Mouse (Mus musculus) limb, embryonic 10.5 days (tissue): ENCODE data around the gene Yod1. TPM values are rescaled to one million over a fixed set of nuclear protein-coding genes. Genes with fewer than 3 reads are reported as not detected.
A peak's percentile ranks its signal among the peaks of the same experiment; 100 is the strongest.

Source experiments
- DNase-seq: peaks from one replicate; pipeline ENCODE4 v3.0.0-alpha.2; 2017; ENCODE audit warnings: low spot score
- H3K27ac ChIP-seq: fragments of 300-500 bp; sonication (generic); 2 replicates; pipeline ENCODE4 v1.5.1; 2016; ENCODE audit warnings: mild to moderate bottlenecking
- H3K27me3 ChIP-seq: fragments of 300-500 bp; sonication (generic); 2 replicates; pipeline ENCODE4 v1.6.1; 2016; ENCODE audit warnings: low read depth, mild to moderate bottlenecking; ENCODE audit not compliant: poor library complexity, severe bottlenecking
- H3K36me3 ChIP-seq: fragments of 300-500 bp; sonication (generic); 2 replicates; pipeline ENCODE4 v1.6.1; 2016; ENCODE audit warnings: mild to moderate bottlenecking, moderate library complexity
- H3K4me1 ChIP-seq: fragments of 300-500 bp; sonication (generic); 2 replicates; pipeline ENCODE4 v1.6.1; 2016
- H3K4me3 ChIP-seq: fragments of 300-500 bp; sonication (generic); 2 replicates; pipeline ENCODE4 v1.5.1; 2016; ENCODE audit warnings: mild to moderate bottlenecking, moderate library complexity
- H3K9me3 ChIP-seq: fragments of 300-500 bp; sonication (generic); replicated peaks from 2 replicates; pipeline ENCODE4 v1.6.1; 2016; ENCODE audit warnings: mild to moderate bottlenecking
- WGBS: fragments of 180-500 bp; shearing (Covaris S2); methylation state at CpG from one replicate; pipeline ENCODE4 v1.1.7; 2016; 5-methylcytosine and 5-hydroxymethylcytosine counted together
- polyA plus RNA-seq: library from polyadenylated mRNA; unstranded; fragments of >200 nt; fragmentation: Nextera tagmentation; extraction: Ambion mirVana; gene quantifications from 2 replicates; pipeline ENCODE4 v1.2.1, GENCODE M21; 2016

The Yod1 gene
- polyA plus RNA-seq, result 6.0 and 8.2 TPM in 2 replicates

GRCm38 (mm10) chr1:130717291-130717871, at the start of gene Yod1:
Gene Yod1, plus strand, starts transcription at chr1:130717327.
- no peaks in the 10 kb centered on the region for H3K9me3 ChIP-seq
- DNase-seq, result peak; percentile 94
- H3K27ac ChIP-seq, result peak within 1 kb of the TSS; percentile 91
- H3K4me3 ChIP-seq, result peak within 1 kb of the TSS; percentile 74
- under 1% methylated on average over 52 of the region's 54 CpGs for WGBS
- peaks cover 21% of the 10 kb centered on the region for H3K27me3 ChIP-seq
- peaks cover 11% of the 10 kb centered on the region for H3K36me3 ChIP-seq
- peaks cover 22% of the 10 kb centered on the region for H3K4me1 ChIP-seq

DNA sequence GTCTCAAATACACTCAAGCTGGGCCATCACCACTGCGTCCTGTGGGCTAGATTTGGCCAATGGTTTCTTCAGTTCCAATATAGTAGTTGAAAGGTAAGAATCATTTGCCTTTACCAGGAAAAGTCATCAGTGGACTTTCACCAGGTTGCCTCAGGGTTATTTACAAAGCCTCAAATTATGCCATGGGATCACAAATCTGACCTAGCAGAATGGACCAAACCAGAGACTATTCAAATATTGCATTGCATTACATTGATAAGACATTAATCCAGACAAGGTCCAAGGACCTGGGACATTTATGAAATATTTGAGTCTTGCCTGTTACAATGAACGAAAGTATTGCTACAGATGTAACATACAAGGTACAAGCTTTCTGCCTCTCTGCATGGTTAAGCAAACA, 38.6 kb upstream of the Yod1 start:
- no peak overlapping the region for H3K4me3 ChIP-seq
- DNase-seq, result no peak
- 95% methylated on average over 2 of the region's 2 CpGs for WGBS
- no peaks in the 10 kb centered on the region for H3K9me3 ChIP-seq
- H3K36me3 ChIP-seq, result no peaks in the 10 kb centered on the region
- no peak overlapping the region for H3K27ac ChIP-seq
- peaks cover 13% of the 10 kb centered on the region for H3K4me1 ChIP-seq
- H3K27me3 ChIP-seq, result no peaks in the 10 kb centered on the region

DNA sequence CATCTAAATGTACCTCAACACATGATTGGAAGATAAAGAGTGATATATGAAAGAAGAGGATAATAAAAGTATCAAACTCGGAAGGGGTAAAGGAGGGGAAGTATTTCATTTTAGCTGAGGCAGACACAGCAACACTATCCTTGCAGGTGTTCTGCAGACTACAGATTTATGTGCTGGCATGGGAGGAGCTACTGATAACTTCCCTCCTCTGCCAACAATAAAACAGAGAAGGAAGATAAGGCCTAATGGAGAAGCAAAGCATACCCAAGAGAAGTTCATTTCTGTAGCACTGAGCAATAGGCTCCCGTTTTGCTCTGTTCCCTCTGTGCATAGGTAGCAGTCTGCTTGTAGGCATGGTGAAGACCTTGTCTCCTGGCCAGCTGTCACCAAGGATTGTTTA, 36.1 kb upstream of the Yod1 start:
- H3K4me3 ChIP-seq, result no peak overlapping the region
- no peaks in the 10 kb centered on the region for H3K27me3 ChIP-seq
- no peak for DNase-seq
- H3K4me1 ChIP-seq, result peaks cover 13% of the 10 kb centered on the region
- WGBS, result 71% methylated on average over 2 of the region's 2 CpGs
- H3K9me3 ChIP-seq, result no peaks in the 10 kb centered on the region
- no peak overlapping the region for H3K27ac ChIP-seq
- no peaks in the 10 kb centered on the region for H3K36me3 ChIP-seq

- H3K27me3 ChIP-seq, result no peaks in the 10 kb centered on the region
- 61% methylated on average over 6 of the region's 6 CpGs for WGBS
- no peaks in the 10 kb centered on the region for H3K36me3 ChIP-seq
- no peak for DNase-seq
- no peak overlapping the region for H3K27ac ChIP-seq
- H3K9me3 ChIP-seq, result no peaks in the 10 kb centered on the region
- H3K4me3 ChIP-seq, result no peak overlapping the region
- H3K4me1 ChIP-seq, result peaks cover 13% of the 10 kb centered on the region
Observed at GRCm38 (mm10) chr1:130681656-130682413, 35.3 kb upstream of the Yod1 start.

- no peaks in the 10 kb centered on the region for H3K27me3 ChIP-seq
- DNase-seq, result no peak
- H3K27ac ChIP-seq, result no peak overlapping the region
- WGBS, result 90% methylated on average over 1 of the region's 1 CpGs
- H3K9me3 ChIP-seq, result no peaks in the 10 kb centered on the region
- no peak overlapping the region for H3K4me3 ChIP-seq
- no peaks in the 10 kb centered on the region for H3K36me3 ChIP-seq
- peaks cover 13% of the 10 kb centered on the region for H3K4me1 ChIP-seq
Observed at GRCm38 (mm10) chr1:130683905-130684304, 33.2 kb upstream of the Yod1 start.

- Histone ChIP-seq H3K4me1 (no peaks in the 10 kb centered on the region), H3K9me3 (no peaks in the 10 kb centered on the region), H3K36me3 (peaks cover 34% of the 10 kb centered on the region), H3K27ac (no peak overlapping the region), H3K27me3 (no peaks in the 10 kb centered on the region), H3K4me3 (no peak overlapping the region)
- DNase-seq, result no peak
- 90% methylated on average over 5 of the region's 5 CpGs for WGBS
Observed at GRCm38 (mm10) chr1:130698601-130699000, 18.5 kb upstream of the Yod1 start.

- Histone ChIP-seq H3K9me3 (no peaks in the 10 kb centered on the region), H3K27ac (no peak overlapping the region), H3K4me3 (no peak overlapping the region), H3K27me3 (no peaks in the 10 kb centered on the region), H3K4me1 (no peaks in the 10 kb centered on the region), H3K36me3 (peaks cover 34% of the 10 kb centered on the region)
- DNase-seq, result no peak
- WGBS, result 93% methylated on average over 10 of the region's 10 CpGs
Observed at GRCm38 (mm10) chr1:130699937-130700633, 17.0 kb upstream of the Yod1 start.

GRCm38 (mm10) chr1:130701976-130702375, 15.2 kb upstream of the Yod1 start:
- 94% methylated on average over 11 of the region's 11 CpGs for WGBS
- H3K9me3 ChIP-seq, result no peaks in the 10 kb centered on the region
- H3K4me3 ChIP-seq, result no peak overlapping the region
- no peak overlapping the region for H3K27ac ChIP-seq
- no peaks in the 10 kb centered on the region for H3K4me1 ChIP-seq
- peaks cover 34% of the 10 kb centered on the region for H3K36me3 ChIP-seq
- H3K27me3 ChIP-seq, result no peaks in the 10 kb centered on the region
- no peak for DNase-seq

- Histone ChIP-seq H3K9me3 (no peaks in the 10 kb centered on the region), H3K4me1 (no peaks in the 10 kb centered on the region), H3K27ac (no peak overlapping the region), H3K27me3 (no peaks in the 10 kb centered on the region), H3K4me3 (no peak overlapping the region), H3K36me3 (peaks cover 27% of the 10 kb centered on the region)
- WGBS, result 88% methylated on average over 2 of the region's 2 CpGs
- no peak for DNase-seq
Observed at GRCm38 (mm10) chr1:130703613-130704012, 13.5 kb upstream of the Yod1 start.

GRCm38 (mm10) chr1:130710283-130711080, 6.6 kb upstream of the Yod1 start:
- Histone ChIP-seq H3K36me3 (no peaks in the 10 kb centered on the region), H3K27me3 (peaks cover 21% of the 10 kb centered on the region), H3K9me3 (no peaks in the 10 kb centered on the region), H3K4me3 (no peak overlapping the region), H3K4me1 (peaks cover 7% of the 10 kb centered on the region), H3K27ac (no peak overlapping the region)
- WGBS, result 92% methylated on average over 22 of the region's 22 CpGs
- no peak for DNase-seq

GRCm38 (mm10) chr1:130714046-130714445, 3.1 kb upstream of the Yod1 start:
- H3K36me3 ChIP-seq, result peaks cover 5% of the 10 kb centered on the region
- H3K27me3 ChIP-seq, result peaks cover 21% of the 10 kb centered on the region
- WGBS, result 78% methylated on average over 4 of the region's 4 CpGs
- peaks cover 22% of the 10 kb centered on the region for H3K4me1 ChIP-seq
- H3K9me3 ChIP-seq, result no peaks in the 10 kb centered on the region
- no peak overlapping the region for H3K27ac ChIP-seq
- DNase-seq, result no peak
- no peak overlapping the region for H3K4me3 ChIP-seq

GRCm38 (mm10) chr1:130715561-130716217, 1.4 kb upstream of the Yod1 start, which contains the start of gene Gm29427:
Gene Gm29427, minus strand, starts transcription at chr1:130715799.
- Histone ChIP-seq H3K9me3 (no peaks in the 10 kb centered on the region), H3K27me3 (peaks cover 21% of the 10 kb centered on the region), H3K4me3 (peak within 1 kb of the TSS; percentile 74), H3K27ac (peak within 1 kb of the TSS; percentile 91), H3K4me1 (peaks cover 22% of the 10 kb centered on the region), H3K36me3 (peaks cover 11% of the 10 kb centered on the region)
- peak; percentile 90 for DNase-seq
- under 1% methylated on average over 38 of the region's 38 CpGs for WGBS
